Mouse (Mus musculus) heart, postnatal 10 days (tissue): ENCODE measurements around the gene Slc7a6os. TPM values are rescaled to one million over a fixed set of nuclear protein-coding genes. Genes with fewer than 3 reads are reported as not detected.
A peak's percentile ranks its signal among the peaks of the same experiment; 100 is the strongest.
"Not testable (repeated sequence)": the region's sequence is repeated elsewhere in the genome, so short reads cannot be mapped to it uniquely, and the experiment has no call there.

Experiments used
- DNase-seq, 2 experiments: peaks; one replicate each; pipeline ENCODE4 v3.0.0; 2021
- intact Hi-C: fragments of 180-260 bp; cut with DNase I; formaldehyde crosslinking; loops from one replicate; pipeline ENCODE4 v1.15.1; 2025
- total RNA-seq, 2 experiments: library from RNA; stranded (reverse); gene quantifications; 2 replicates each; pipeline ENCODE4 v1.2.3; 2021

Slc7a6os gene
- 10 to 100 TPM; 15.2 to 15.8 TPM for total RNA-seq

- intact Hi-C loops: loop anchor here (5.0 kb wide), 1 partner anchor 191 kb away; no protein-coding TSS in a partner anchor
- peak; percentile 96 to 97 for DNase-seq
Observed at GRCm38 (mm10) chr8:106210821-106211345, at the start of gene Slc7a6os, which contains the start of gene Prmt7. TSS of gene Slc7a6os (minus strand) at chr8:106210935. TSS of gene Prmt7 (plus strand) at chr8:106210936.

DNA sequence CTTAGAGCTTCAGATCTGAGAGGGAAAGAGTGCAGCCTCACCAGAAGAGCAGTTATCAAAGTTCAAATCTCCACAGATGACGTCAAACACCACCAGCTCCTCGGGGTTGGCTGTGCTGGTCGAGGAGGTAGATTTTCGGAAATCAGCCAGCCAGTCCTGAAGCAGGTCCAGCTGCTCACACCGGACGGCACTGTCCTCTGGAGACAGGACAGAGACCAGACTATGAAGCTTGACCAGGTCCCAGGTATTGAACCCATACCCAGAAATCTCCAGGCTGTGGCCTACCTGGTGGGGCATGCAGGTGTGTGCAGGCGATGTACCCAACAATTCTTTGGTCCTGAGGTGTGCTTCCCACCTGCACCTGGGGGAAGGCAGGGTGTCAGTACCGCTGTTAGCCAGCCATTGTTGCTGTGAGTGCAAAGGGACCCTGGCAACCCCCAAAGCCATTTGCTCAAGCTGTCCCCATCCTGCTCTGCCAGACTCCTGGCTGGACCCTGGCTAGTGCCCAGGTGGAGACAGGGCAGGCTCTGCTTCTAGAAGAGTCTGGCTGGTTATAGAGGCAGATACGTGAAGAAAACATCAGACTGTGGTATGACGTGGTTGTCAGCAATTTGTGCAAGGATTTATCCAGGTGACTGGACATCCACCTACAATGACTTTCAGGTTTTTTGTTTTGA is 49.0 kb upstream of the Slc7a6os start:
- no peak for DNase-seq
- intact Hi-C loops: loop anchor here (2.0 to 5.0 kb wide), 2 partner anchors 75 to 143 kb away; no protein-coding TSS in a partner anchor

DNA sequence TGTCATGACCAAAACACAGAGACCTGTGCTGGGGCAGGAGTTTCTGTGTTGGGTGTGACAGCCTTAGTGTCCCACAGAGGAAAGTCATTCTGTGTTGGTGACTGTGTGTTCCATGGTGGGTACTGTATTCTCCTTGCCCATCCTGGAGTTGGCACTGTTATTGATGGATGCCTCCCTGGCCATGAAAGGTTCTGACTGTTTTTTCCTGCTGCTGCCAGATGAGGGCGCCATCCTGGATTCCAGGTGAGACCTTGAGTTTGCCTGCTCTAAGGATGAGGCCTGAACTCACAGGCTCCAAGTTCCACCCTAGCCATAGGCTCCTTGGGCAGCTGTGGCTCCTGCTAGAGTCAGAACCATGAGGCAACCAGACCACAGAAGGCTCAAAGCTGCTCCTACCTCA is 47.4 kb upstream of the Slc7a6os start:
- peak in 1 of 2 experiments; percentile 19 for DNase-seq
- intact Hi-C loops: loop anchor here (2.0 kb wide), 1 partner anchor 77 kb away; no protein-coding TSS in a partner anchor

DNA sequence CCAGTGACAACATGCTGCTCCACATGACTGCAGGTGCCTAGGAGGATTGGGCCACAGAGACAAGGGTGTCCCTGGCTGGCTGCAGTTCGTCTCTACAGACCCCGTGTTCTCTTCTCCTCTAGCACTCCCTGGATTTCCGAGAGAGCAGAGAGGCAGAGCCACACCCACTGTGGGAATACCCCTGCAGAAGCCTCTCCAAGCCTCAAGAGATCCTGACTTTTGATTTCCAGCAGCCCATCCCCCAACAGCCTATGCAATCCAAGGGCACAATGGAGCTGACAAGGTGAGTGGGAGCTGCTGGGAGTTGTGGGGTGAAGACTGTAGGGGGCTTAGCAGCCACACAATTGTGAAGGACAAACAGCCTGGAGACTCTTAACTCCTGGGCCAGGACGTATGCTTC is 39.5 kb upstream of the Slc7a6os start:
- intact Hi-C loops: no loop called here

DNA sequence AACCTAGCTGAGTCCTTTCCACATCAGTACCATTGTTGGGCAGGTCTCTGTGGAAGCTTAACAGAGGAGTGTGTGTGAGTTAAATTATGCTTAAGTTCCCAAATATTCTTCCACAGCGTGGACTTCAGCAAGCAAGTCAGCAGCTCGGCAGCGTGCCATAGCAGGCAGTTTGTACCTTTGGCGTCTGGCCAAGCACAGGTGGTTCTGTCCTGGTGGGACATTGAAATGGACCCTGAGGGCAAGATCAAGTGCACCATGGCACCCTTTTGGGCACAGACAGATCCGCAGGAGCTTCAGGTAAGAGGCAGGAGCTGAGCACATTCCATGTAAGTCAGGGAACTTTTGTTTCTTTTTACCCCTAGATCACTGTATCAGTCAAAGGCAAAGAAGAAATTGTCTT is 26.4 kb upstream of the Slc7a6os start:
- DNase-seq: no peak
- intact Hi-C loops: no loop called here

More for the DNA sequence above, 39.5 kb upstream of the Slc7a6os start:
- no peak for DNase-seq

- peak; percentile 21 to 33 for DNase-seq
Observed at GRCm38 (mm10) chr8:106234567-106235261, 24.0 kb upstream of the Slc7a6os start.

GRCm38 (mm10) chr8:106232751-106233150 is 22.0 kb upstream of the Slc7a6os start:
- no peak for DNase-seq
- intact Hi-C loops: no loop called here

More at GRCm38 (mm10) chr8:106234567-106235261, 24.0 kb upstream of the Slc7a6os start:
- intact Hi-C loops: no loop called here

GRCm38 (mm10) chr8:106231536-106231935 is 20.8 kb upstream of the Slc7a6os start:
- intact Hi-C loops: no loop called here
- DNase-seq: no peak

DNA sequence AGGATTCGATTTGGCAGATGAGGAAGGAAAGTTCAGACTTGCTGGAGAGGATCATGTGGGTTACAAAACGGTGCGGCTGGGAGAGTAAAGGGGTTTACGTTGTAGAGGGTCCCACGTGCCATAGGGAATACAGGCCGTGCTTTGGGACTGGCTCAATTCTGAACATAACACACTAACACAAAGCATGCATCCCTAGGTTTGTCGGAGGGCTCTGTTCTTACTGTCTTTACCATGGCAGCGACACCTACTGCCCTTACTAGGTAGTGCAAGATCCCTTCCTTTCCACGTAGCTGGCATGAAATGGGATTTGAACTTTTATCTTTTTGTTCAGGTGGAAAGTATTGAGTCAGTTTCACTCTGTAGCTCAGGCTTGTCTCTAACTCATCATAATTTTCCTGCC is 15.9 kb upstream of the Slc7a6os start:
- intact Hi-C loops: no loop called here
- DNase-seq: peak; percentile 53 to 70

- intact Hi-C loops: no loop called here
- DNase-seq: no peak
Observed at GRCm38 (mm10) chr8:106219620-106220019, 8.9 kb upstream of the Slc7a6os start.

GRCm38 (mm10) chr8:106213959-106214358 is 3.2 kb upstream of the Slc7a6os start:
- intact Hi-C loops: loop anchor here (5.0 kb wide), 1 partner anchor 188 kb away; no protein-coding TSS in a partner anchor
- no peak for DNase-seq

GRCm38 (mm10) chr8:106211421-106211820 is 686 bp upstream of the Slc7a6os start:
- no peak for DNase-seq
- intact Hi-C loops: loop anchor here (5.0 kb wide), 1 partner anchor 191 kb away; no protein-coding TSS in a partner anchor

GRCm38 (mm10) chr8:106210035-106210731 is 552 bp downstream of the Slc7a6os start:
- intact Hi-C loops: loop anchor here (5.0 kb wide), 1 partner anchor 192 kb away; no protein-coding TSS in a partner anchor

GRCm38 (mm10) chr8:106199596-106199995 is 11.1 kb downstream of the Slc7a6os start:
- DNase-seq: not testable (repeated sequence)
- intact Hi-C loops: loop anchor here (2.0 kb wide), 1 partner anchor 31 kb away; the partner anchor contains the start of gene Slc7a6

More at GRCm38 (mm10) chr8:106210035-106210731, 552 bp downstream of the Slc7a6os start:
- peak in 1 of 2 experiments; percentile 64 for DNase-seq

GRCm38 (mm10) chr8:106198741-106199140 is 12.0 kb downstream of the Slc7a6os start:
- DNase-seq: peak; percentile 54 to 58
- intact Hi-C loops: loop anchor here (1.0 to 2.0 kb wide), 2 partner anchors 30 to 58 kb away; partner anchors contain the start of gene Slc7a6

GRCm38 (mm10) chr8:106194062-106194461 is 16.7 kb downstream of the Slc7a6os start:
- intact Hi-C loops: no loop called here

GRCm38 (mm10) chr8:106193162-106193561 is 17.6 kb downstream of the Slc7a6os start:
- intact Hi-C loops: loop anchor here (1.0 kb wide), 1 partner anchor 25 kb away; the partner anchor contains the start of gene Slc7a6

More at GRCm38 (mm10) chr8:106194062-106194461, 16.7 kb downstream of the Slc7a6os start:
- DNase-seq: no peak

GRCm38 (mm10) chr8:106191639-106192038 is 19.1 kb downstream of the Slc7a6os start:
- no peak for DNase-seq
- intact Hi-C loops: no loop called here

More at GRCm38 (mm10) chr8:106193162-106193561, 17.6 kb downstream of the Slc7a6os start:
- no peak for DNase-seq

DNA sequence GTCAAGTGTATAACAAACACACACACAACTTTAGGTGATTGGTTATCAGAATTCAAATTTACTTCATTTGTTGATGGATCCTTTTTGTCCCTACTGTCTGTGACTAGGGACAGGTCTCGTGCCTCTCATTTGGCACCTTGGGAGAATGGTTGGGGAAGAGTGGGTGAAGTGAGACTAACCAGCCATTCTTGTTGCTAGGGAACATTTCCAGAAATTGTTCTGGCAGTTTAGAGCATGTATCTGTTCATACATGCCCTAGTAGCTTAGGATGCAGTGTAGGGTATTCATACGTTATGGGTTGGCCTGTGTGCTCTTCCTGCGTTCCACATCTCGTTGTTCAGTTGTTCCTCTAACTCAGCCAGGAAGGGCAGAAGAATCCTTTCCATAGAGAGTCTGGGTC is 21.6 kb downstream of the Slc7a6os start:
- no peak for DNase-seq
- intact Hi-C loops: no loop called here

DNA sequence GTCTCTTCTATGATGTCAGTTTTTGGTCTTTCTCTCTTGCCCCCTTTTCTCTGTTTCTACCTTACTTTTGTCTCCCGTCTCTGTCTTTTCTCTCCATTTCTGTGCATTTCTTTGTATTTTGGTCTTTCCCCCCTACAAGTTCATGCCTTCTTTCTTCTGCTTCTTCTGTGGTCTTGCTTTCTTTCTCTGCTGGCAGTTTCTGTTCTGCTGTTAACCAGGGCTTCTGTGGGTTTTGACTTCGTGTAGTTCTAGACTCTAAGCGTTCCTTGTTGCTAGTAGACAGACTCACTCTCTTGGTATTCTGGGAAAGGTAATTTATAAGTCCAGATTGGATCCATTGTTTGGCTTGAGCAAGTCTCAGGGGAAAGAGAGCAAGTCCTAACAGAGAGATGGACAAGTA is 24.3 kb downstream of the Slc7a6os start:
- no peak for DNase-seq
- intact Hi-C loops: no loop called here
